Mouse (Mus musculus) testis, postnatal 14 days (tissue): ENCODE data around the gene Efnb2.

Experiments used
- DNase-seq: peaks from one replicate; pipeline ENCODE4 v3.0.0; 2021; ENCODE audit warnings: low spot score

Efnb2 gene

DNA sequence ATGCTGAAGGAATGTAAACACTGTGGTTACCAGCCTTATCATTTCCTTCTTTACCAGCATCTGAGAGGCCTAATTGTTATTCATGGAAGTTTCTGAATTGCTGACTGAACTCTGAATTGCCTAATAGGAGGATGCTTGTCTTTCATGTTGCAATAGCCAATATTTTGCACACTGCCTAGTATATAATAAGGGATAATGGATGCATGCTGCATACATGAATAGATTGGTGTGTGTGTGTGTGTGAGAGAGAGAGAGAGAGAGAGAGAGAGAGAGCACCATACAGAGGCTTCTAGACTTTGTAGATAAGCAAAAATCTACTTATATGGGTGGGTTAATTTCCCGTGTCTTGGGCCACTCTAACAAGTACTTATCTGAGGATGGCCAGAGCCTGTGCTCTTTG lies 47.2 kb downstream of the Efnb2 start:
- no peak for DNase-seq

DNA sequence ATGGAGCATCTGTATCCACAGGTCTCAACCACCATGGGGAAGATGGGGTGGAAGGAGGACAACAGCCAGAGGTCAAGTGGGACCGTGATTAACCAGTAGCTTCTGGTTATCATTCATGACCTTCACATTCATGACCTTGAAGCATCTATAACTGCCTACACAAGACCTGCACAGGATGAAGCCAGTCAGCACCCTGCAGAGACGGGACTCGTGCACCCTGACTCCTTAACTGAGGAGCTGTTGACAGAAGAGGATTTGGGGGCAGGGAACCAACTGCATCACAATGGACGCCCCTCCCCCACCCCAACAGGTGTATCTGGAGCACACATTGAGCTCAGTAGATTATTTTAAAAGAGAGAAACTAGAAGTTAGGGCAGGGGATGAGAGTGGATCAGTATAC lies 49.1 kb downstream of the Efnb2 start:
- no peak for DNase-seq

DNA sequence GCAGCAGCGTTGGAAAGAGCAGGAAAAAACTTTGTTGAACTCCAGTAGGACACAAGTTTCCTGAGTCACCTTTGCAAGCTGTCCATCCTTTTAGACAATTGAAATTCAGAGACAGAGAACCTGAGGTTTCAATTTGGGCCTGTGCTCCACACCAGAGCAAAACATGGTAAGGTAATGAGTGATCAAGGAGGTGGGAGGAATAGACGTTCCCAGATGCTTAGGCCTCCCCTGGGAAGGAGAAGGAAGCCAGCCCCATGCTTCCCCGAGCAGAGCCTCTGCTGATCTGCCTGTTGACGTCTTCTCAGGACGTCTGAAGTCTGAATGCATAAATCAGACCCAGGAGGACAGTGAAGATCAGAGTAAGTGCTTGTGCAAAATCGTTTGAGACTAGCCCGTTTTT lies 51.3 kb downstream of the Efnb2 start:
- DNase-seq = no peak

DNA sequence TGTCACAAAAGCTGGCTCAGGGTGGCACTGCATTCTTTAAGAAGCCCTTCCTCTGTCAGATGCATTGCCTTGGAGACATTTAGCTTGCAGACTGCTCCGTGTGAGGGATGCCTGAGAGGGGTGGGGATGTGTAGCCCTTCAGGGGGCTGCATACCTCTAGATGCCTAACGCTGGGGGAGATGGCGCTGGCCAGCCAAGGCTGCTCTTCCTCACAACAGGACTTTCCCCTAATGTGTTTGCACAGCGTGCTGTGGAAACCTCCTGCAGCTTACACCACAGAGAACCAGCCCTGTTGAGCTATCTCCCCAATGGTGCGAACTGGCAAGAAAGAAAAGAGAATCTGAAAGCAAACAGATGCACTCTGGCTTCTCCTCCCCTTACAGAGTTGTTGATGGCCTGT lies 51.9 kb downstream of the Efnb2 start:
- no peak for DNase-seq

DNA sequence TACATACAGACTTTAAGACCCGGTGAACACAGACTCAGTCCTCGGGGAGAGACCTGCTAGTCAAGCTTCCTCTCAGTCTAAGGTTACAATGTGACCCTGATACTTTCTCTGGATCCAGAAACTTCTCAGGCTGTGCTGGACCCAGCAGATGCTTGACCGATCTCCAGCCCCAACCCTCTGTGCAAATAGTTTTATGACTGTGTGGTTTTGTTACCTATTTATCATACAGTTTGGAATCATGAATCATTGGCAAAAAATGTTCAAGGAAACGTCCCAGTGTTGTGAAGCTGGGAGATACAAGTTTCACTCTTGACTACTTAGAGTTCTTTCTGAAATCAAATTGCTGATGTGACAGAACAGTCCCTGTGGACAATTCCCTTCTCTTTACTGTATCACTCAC lies 55.4 kb downstream of the Efnb2 start:
- DNase-seq = no peak

DNA sequence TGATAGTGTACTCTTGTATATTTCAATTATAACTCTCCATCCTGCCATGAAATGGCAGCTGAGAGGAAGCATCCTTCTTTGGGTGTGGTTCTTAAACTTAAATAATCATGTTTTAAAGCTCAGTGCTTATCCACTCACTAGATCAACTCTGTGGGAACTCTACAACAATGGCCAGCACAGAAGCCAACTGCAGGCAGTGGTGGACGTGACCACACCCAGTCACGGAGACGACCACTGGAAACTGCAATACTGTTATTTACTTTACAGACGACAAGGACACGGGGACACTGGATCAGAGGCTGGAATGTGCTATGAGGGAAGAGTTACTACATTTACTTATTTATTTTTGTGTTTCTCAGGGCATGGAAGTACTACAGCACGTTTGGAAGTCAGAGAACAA lies 57.2 kb downstream of the Efnb2 start:
- DNase-seq = no peak

DNA sequence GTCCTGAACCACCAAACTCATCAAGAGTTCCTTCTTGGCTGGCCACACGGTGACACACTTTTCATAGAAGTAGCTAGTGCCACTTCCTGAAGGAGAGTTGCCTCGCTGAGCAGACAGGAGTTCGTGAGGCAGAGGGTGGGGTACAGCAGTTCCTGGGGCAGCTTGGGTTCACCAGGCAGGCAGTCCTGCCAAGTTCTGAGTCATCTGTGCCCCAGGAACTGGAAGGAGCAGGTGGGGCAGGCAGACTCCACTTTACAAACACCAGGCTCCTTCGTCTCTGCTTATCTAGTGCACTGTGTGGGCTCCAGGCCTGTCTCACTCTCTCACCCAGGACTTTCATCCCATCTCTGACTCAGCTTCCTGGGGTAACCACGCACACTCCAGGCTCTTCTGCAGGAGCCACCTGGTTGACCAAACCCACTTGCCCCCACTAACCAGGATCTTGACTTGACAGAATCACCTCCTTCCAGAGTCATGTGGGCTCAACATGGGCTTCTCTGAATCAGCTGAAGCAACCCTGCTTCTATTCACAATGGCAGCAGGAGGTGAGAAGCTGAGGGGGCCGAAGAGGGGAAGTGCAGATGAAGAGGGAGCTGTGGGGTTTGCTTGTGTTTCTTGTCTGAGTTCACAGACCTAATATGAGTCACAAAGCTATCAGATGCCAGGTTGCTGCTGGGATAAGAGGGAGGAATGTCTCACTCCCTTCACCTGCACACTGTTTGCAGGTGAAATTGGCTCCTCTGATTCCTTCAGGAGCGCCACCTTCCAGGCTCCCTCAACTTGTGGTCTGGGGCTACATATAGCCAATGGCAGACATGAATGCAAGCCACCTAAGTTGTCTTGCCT lies 58.2 kb downstream of the Efnb2 start:
- DNase-seq = no peak

DNA sequence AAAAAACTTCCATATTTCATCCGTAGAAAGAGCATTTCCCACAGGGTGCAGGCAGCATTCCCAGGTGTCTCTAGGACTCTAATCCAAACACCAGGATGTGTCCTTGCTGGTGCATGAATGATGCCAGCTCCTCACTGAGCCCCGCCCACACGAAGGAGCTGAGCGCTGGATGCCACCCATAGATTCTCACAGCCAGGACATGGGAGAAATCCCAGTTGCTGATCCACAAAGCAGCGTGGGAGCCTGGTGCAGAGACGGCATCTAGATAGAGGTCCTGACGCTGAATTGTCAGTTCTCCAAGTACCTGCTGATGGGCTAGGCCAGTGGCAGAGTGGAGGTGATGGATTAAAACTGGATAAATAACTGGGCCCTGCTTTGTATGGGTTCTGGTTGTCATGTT lies 61.1 kb downstream of the Efnb2 start:
- no peak for DNase-seq

DNA sequence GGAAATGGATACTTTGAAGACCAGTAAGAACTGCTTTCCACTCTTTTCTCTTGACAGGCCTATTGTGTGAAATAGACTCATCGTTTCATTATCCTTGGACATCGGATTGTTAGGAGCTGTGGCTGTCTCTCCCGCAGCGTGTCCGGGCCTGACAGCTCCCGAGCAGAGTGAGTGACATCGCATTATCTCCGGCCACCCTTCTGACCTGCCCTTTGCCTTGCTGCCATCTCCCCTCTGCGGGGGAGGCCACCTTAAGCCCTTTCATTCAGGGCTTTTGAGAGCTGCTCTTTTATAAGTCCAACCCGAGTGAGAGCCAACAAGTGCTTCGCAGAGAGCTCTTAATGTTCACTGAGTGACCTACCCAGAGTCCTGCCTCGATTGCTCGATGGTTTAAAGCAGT lies 63.6 kb downstream of the Efnb2 start:
- DNase-seq = no peak

DNA sequence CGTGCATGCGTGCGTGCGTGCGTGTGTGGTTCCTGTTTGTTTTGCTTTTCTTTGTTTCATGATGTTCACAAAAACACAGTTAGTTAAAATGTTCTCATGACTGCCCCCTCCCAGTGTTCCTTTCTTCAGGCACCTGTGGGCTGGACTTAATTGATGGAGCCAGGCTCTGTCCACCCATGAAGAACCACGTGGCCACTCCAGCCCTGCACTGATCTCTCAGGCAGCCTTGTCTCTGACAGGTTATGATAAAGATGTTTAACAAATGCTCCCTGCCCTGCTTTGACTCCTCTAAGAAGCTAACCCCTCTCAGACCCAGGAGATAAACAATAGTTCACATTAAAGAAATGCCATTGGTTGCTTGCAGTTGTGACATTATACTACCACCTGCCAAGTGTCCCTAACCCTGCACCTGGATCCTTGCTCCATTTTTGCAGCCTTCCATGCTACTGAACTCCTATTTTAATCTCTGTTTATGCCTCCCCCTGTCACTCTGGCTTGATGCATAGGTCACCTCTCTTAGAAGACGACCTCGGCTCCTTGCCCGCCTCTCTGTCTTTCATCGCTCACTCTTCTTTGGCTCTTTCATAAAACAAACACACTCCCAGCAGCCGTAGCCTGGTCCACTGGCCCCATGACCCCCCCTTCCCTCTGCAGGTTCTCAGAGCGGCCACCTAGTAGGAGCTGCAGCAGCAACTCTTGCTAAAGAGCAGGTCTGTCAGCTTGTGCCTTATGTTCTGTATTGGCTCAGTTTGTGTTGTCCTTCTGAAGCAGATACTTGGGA lies 65.0 kb downstream of the Efnb2 start:
- DNase-seq = no peak

DNA sequence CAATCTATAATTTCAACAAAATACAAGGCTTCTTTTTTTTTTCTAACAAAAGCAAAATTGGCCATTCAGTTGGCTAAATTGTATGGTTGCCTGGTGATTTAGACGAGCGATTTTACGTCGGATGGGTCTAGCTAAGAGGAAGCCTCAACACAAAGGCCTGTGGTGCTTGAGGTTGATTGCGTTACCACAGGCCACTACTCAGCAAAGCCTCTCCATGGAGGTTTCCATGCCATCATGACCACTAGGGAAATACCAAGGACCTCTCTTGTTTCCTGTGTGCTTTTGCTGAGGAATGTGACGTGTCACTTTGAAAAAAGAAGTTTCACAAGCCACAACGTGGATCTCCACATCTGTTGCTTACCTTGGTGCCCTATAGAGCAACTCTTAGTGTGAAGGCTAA lies 67.2 kb downstream of the Efnb2 start:
- DNase-seq = no peak

DNA sequence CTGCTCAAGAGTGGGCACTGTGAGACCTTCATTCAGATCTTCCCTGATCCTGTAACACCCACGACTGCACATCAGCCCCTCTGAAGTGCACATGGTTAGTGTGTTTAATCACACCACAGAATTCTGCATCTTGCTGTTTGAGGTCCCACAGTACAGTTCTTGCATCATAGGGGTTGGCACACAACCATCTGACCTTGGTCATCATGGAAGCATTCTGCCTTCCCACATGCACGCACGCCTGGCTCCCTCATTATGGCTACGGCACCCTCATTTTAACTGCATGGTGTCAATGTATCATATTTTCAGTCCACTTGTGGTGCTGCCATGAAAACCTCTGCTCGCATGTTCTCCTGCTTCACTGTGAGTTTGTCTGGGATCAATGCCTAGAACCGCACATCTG lies 67.7 kb downstream of the Efnb2 start:
- no peak for DNase-seq

DNA sequence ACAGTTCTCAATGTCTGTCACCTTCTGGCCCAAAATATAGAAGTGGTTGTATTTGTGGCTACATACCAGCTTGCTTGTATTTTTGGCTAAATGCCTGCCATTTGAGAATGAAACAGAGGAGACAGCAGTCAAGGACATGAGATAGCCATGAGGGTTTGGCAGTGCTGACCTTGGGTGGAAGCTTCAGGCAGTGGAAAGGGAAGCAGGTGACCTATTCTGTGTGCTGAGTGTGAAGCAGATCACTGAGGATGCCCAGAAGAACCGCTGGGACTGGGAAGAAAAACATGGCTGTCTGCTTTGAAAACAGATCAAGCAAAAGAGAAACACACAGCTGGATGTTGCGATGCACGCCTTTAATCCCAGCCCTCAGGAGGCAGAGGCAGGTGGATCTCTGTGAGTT lies 68.7 kb downstream of the Efnb2 start:
- DNase-seq = no peak

DNA sequence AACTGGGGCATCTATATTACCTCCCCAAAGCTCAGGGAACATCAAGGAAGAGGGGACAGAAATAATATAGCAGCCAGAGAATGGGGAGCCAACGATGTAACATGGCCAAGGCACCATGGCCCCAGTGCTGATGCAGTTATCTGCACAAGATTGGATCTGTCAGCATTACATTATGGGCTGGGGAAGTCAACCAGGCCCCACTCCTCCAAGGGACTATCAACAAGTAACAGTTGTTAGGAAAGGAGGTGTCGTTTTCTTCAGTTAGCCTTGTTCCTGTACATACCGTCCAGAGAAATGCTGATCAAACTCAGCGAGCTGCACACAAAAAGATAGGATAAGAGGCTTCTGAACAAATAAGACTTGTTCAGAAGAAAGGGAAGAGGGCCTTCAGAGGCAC lies 77.1 kb downstream of the Efnb2 start:
- no peak for DNase-seq

DNA sequence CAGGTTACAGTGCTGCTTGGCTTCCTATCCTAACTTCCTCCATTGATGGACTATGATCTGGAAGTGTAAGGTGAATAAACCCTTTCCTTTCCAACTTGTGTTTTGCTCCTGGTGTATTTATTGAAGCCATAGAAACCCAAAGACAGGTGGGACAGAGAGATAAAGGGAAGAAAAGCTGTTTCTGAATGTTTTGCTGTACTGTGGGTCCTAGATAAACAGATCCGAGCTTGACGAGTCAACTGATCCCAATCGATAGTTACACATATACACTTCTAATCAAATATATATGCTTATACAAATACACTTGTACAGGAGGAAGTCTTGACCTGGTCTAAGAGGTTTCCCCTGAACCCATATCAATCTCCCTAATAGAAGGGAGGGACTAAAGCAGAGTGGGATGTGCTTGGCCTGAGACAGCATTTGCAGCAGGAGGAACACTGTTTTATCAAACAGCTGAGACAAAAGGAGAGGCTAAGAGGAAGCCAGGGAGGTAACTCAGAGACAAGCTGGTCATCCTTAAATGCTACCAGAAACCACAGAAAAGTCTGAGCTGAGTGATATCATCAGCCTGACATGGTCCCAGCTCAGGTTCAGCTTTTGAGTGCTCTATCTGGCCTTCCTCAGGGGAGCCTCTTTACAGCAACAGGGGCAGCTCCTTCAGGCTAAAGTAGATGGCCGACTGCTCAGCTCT lies 77.6 kb downstream of the Efnb2 start:
- no peak for DNase-seq

DNA sequence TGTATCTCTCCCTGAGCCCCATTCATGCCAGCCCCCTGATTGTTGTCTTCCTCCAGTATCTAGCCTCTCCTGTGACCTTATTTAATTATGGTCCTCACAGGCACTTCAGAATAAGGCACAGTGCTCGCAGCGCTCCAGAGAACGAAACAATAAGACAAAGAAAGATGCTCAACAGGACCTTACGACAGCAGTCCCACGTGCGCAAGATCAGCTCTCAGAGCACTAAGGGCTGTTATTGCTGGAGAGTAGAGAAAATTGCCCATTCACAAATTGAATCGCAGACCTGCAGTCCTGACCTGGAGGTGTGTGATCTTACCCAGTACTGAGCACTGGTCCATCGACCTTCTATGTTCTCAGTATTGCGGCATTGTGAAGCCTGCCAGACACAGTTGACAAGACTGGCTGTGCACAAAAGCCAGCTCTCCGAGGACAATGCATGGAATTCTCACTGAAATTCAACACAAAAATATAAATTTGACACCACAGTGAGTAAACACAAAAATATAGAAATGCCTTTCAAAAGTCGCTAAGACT lies 83.2 kb downstream of the Efnb2 start:
- DNase-seq = no peak

DNA sequence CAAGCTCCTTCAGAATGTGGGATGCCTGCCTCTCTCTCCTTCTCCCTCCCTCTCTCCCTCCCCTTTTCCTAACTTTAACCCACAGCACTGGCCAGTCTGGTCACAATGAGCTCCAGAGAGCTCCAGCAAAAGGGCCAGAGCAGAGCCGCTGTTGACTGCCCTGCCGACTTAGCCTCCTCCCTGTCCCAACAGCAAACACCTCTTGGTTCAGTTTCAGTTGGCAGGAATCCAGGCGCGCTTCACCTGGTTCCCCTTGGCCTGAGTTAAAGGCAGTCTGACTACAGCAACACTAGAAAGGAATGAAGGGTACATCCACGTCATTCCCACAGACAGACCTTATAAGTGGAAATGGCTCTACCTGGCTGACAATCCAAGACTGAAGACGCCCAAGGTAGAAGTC lies 84.2 kb downstream of the Efnb2 start:
- no peak for DNase-seq

DNA sequence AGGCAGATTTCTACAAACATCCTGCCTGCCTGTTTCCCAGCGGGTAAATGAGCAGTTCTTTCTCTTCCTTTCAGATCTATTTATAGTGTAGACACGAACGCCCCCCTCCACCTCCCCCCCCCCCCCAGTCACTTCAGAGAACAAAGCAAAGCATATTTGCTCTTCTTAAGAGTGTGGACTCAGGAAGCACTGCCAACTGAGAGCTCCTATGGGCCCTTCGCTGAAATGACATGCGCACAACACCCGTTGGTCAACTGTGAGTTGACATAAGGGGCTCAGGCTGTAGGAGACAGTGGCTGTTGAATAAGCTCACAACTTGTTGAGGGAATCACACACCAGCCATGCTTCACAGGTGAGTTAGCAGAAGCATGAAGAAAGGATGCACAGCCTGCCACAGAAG lies 84.8 kb downstream of the Efnb2 start:
- DNase-seq = no peak

DNA sequence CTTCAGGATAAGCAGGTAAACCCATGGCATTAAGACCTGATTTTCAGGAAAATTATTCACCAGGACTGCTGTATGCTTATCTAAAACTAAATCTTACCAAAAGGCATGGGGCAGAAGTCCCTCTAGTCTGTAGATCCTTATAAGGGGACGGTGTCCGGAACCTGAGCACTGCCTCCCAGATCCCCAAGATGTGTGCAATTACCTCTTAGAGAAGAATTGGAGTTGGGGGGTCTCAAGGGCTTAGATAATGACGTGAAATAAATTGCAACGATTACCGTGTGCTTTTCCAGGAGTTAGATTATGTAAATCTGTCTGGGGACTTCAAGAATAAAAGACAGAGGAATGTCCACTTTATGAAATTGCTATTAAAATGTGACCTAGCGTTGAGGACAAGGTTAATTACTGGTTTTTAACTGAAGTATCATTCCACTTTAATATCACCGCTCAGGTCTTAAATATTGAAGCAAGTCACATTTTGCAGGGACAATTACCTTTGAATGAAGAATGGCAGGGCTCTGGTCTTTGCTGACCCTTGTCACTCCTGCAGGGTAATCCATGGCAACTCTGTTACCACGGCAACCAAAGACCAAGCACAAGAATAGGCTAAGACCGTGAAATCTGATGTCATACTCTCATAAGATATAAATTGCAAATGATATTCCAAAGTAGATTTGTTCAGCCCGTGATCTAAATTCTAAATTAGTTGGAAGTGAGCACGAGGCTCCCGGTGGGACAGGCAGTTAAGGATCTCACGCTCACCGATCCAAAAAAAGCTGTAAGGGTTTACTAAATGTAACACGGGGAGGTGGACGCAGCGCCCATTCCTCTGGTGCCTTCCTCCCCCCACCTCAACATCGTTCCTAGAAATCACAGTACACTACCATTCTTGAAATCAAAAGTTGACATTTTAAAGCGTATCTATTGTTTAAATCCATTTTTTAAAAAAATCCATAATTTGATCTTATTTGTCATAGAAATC lies 86.2 kb downstream of the Efnb2 start:
- no peak for DNase-seq

DNA sequence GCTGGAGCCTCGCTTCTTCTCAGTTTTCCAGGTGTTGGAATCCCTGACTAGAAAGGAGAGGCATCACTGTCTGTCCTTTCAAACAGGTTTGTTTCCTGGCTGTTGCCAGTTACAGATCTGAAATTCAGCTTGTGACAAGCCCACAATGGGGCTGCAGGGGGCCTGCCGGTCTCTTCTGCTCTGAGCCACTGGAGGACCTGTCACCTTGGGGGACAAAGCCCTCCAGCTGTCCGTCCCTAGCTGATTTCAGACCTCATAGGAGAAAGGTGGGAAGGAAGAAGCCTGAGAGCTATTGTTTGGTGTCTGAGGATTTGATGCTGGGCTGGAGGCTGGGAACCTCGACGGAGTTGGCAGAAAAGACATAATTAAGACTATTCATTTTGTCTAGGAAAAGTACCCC lies 88.8 kb downstream of the Efnb2 start:
- DNase-seq = no peak

DNA sequence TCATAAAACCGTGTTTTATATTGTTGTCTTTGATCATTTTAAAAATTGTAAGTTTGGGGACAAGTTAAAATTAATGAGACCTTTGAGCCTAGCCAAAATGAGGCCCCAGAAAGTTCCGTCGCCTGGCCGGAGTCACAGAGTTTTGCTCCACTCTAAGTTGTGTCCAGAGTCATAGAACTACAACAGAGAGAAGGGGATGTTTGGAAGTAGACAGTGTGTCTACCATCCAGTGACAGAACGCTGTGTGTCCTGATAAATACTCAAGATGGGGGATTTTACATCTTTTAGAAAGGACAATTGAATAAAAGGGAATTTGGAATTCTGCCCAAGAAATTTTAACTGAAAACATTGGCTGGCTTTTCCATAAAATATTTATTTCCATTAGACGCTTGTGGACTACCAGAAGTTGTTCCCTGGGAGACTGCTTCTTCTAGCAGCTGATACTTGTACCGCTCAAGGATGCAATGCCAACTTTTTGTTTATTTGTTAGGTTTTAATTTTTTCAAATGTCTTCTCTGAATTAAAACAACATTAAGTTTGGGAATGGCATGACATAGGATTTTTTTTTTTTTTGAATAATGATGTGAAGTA lies 89.3 kb downstream of the Efnb2 start:
- DNase-seq = no peak
